Mouse (Mus musculus) induced T-regulatory cell, adult 2 months (primary cell): Measurements from ENCODE around the gene Mtrr.
A peak's percentile ranks its signal among the peaks of the same experiment; 100 is the strongest.

ENCODE experiments used
- DNase-seq: peaks from one replicate; pipeline ENCODE4 v3.0.0-alpha.2; 2012; ENCODE audit warnings: low read depth

The Mtrr gene

GRCm38 (mm10) chr13:68581747-68582516, at the start of gene Mtrr, which contains the start of gene Fastkd3:
Gene Mtrr (minus strand): TSS chr13:68582149.
Gene Fastkd3 (plus strand): TSS chr13:68582234.
- peak; percentile 96 for DNase-seq

- DNase-seq, result no peak
These were observed 45.1 kb upstream of the Mtrr start for GRCm38 (mm10) chr13:68627041-68627440.

GRCm38 (mm10) chr13:68622792-68623191, 40.8 kb upstream of the Mtrr start:
- no peak for DNase-seq

- DNase-seq, result no peak
These were observed 25.9 kb upstream of the Mtrr start for GRCm38 (mm10) chr13:68607652-68608405.

GRCm38 (mm10) chr13:68605689-68606126, 23.8 kb upstream of the Mtrr start:
- no peak for DNase-seq

- DNase-seq, result no peak
These were observed 21.1 kb upstream of the Mtrr start for GRCm38 (mm10) chr13:68603085-68603484.

GRCm38 (mm10) chr13:68601184-68601583, 19.2 kb upstream of the Mtrr start:
- DNase-seq, result no peak

GRCm38 (mm10) chr13:68598953-68599352, 17.0 kb upstream of the Mtrr start:
- DNase-seq, result no peak

GRCm38 (mm10) chr13:68597667-68598066, 15.7 kb upstream of the Mtrr start:
- DNase-seq, result no peak

GRCm38 (mm10) chr13:68597199-68597598, 15.2 kb upstream of the Mtrr start, which contains the start of gene 1700001L19Rik:
Gene 1700001L19Rik (plus strand): TSS chr13:68597421.
- DNase-seq, result no peak

- DNase-seq, result no peak
These were observed 11.8 kb upstream of the Mtrr start for GRCm38 (mm10) chr13:68593797-68594196.

GRCm38 (mm10) chr13:68588352-68588751, 6.4 kb upstream of the Mtrr start:
- peak; percentile 27 for DNase-seq

- DNase-seq, result no peak
These were observed 3.5 kb upstream of the Mtrr start for GRCm38 (mm10) chr13:68585441-68585840.

- DNase-seq, result no peak
These were observed 2.0 kb upstream of the Mtrr start for GRCm38 (mm10) chr13:68583961-68584360.

- no peak for DNase-seq
These were observed 500 bp upstream of the Mtrr start for GRCm38 (mm10) chr13:68582517-68582780.

- peak; percentile 69 for DNase-seq
These were observed 736 bp downstream of the Mtrr start for GRCm38 (mm10) chr13:68581086-68581740.

GRCm38 (mm10) chr13:68577945-68578344, 4.0 kb downstream of the Mtrr start:
- no peak for DNase-seq

- DNase-seq, result no peak
These were observed 7.6 kb downstream of the Mtrr start for GRCm38 (mm10) chr13:68574398-68574797.

GRCm38 (mm10) chr13:68572966-68573913, 8.7 kb downstream of the Mtrr start:
- DNase-seq, result no peak

- no peak for DNase-seq
These were observed 9.7 kb downstream of the Mtrr start for GRCm38 (mm10) chr13:68572247-68572646.

- DNase-seq, result peak; percentile 66
These were observed 12.2 kb downstream of the Mtrr start for GRCm38 (mm10) chr13:68569589-68570336.
